Mouse (Mus musculus) left cerebral cortex, postnatal 36 days (tissue): Measurements from ENCODE around the gene Scamp1. TPM values are rescaled to one million over a fixed set of nuclear protein-coding genes. Genes with fewer than 3 reads are reported as not detected.

Experiments
- DNase-seq, 2 experiments: peaks; one replicate each; pipeline ENCODE4 v3.0.0; 2021 to 2022; ENCODE audit warnings: low spot score in 2 of 2, mixed read lengths in 1 of 2
- intact Hi-C: fragments of 180-260 bp; cut with DNase I; formaldehyde crosslinking; loops from one replicate; pipeline ENCODE4 v1.15.1; 2025
- total RNA-seq, 2 experiments: library from RNA; stranded (reverse); gene quantifications; 2 replicates each; pipeline ENCODE4 v1.2.3; 2021

Scamp1 gene
- total RNA-seq, 2 experiments from 2014 or later: 170 to 175 TPM

- intact Hi-C loops: no loop called here
- no peak for DNase-seq
Observed at GRCm38 (mm10) chr13:94184726-94185456, 100.8 kb downstream of the Scamp1 start.

GRCm38 (mm10) chr13:94183372-94184021, 102.2 kb downstream of the Scamp1 start:
- no peak for DNase-seq
- intact Hi-C loops: no loop called here

GRCm38 (mm10) chr13:94182026-94182425, 103.6 kb downstream of the Scamp1 start:
- no peak for DNase-seq
- intact Hi-C loops: no loop called here

- no peak for DNase-seq
Observed at GRCm38 (mm10) chr13:94180477-94181420, 104.9 kb downstream of the Scamp1 start.

GRCm38 (mm10) chr13:94178401-94179040, 107.1 kb downstream of the Scamp1 start:
- peak; percentile 59 to 75 for DNase-seq
- intact Hi-C loops: no loop called here

More at GRCm38 (mm10) chr13:94180477-94181420, 104.9 kb downstream of the Scamp1 start:
- intact Hi-C loops: no loop called here

GRCm38 (mm10) chr13:94177148-94177547, 108.5 kb downstream of the Scamp1 start:
- intact Hi-C loops: no loop called here
- no peak for DNase-seq

GRCm38 (mm10) chr13:94175379-94176050, 110.1 kb downstream of the Scamp1 start:
- intact Hi-C loops: no loop called here
- no peak for DNase-seq

- DNase-seq: no peak
- intact Hi-C loops: no loop called here
Observed at GRCm38 (mm10) chr13:94174577-94175279, 110.9 kb downstream of the Scamp1 start.

GRCm38 (mm10) chr13:94173633-94174576, 111.8 kb downstream of the Scamp1 start:
- DNase-seq: peak; percentile 32 to 36
- intact Hi-C loops: no loop called here

GRCm38 (mm10) chr13:94172533-94173310, 112.9 kb downstream of the Scamp1 start:
- intact Hi-C loops: no loop called here
- no peak for DNase-seq

GRCm38 (mm10) chr13:94171612-94172011, 114.0 kb downstream of the Scamp1 start:
- intact Hi-C loops: no loop called here
- no peak for DNase-seq

GRCm38 (mm10) chr13:94169325-94169916, 116.2 kb downstream of the Scamp1 start:
- intact Hi-C loops: no loop called here
- DNase-seq: no peak

GRCm38 (mm10) chr13:94168319-94168718, 117.3 kb downstream of the Scamp1 start:
- no peak for DNase-seq

GRCm38 (mm10) chr13:94164501-94164900, 121.2 kb downstream of the Scamp1 start:
- DNase-seq: no peak
- intact Hi-C loops: no loop called here

More at GRCm38 (mm10) chr13:94168319-94168718, 117.3 kb downstream of the Scamp1 start:
- intact Hi-C loops: no loop called here

- no peak for DNase-seq
- intact Hi-C loops: no loop called here
Observed at GRCm38 (mm10) chr13:94159478-94160220, 126.0 kb downstream of the Scamp1 start.
